Mouse (Mus musculus) embryonic facial prominence, embryonic 13.5 days (tissue): ENCODE measurements around the gene Nme8. TPM values are rescaled to one million over a fixed set of nuclear protein-coding genes. Genes with fewer than 3 reads are reported as not detected.

ENCODE experiments used
- ATAC-seq: fragments of 200-750 bp; cut with Nextera tagmentation; 2 replicates; pipeline ENCODE4 v1.8.0; 2017; ENCODE audit warnings: low read depth; ENCODE audit not compliant: insufficient number of reproducible peaks, insufficient read depth, low FRiP score, low TSS enrichment
- H3K27ac ChIP-seq: fragments of 300-500 bp; sonication (generic); 2 replicates; pipeline ENCODE4 v1.5.1; 2015; ENCODE audit warnings: moderate library complexity, mild to moderate bottlenecking, inconsistent platforms
- H3K27me3 ChIP-seq: fragments of 300-500 bp; sonication (generic); 2 replicates; pipeline ENCODE4 v1.6.1; 2015; ENCODE audit warnings: mild to moderate bottlenecking, inconsistent platforms
- H3K36me3 ChIP-seq: fragments of 300-500 bp; sonication (generic); 2 replicates; pipeline ENCODE4 v1.6.1; 2015; ENCODE audit warnings: mild to moderate bottlenecking, inconsistent platforms
- H3K4me1 ChIP-seq: fragments of 300-500 bp; sonication (generic); 2 replicates; pipeline ENCODE4 v1.6.1; 2015; ENCODE audit warnings: inconsistent platforms
- H3K4me2 ChIP-seq: fragments of 300-500 bp; sonication (generic); 2 replicates; pipeline ENCODE4 v1.6.1; 2015; ENCODE audit warnings: moderate library complexity, mild to moderate bottlenecking, inconsistent platforms
- H3K4me3 ChIP-seq: fragments of 300-500 bp; sonication (generic); 2 replicates; pipeline ENCODE4 v1.5.1; 2015; ENCODE audit warnings: mild to moderate bottlenecking, inconsistent platforms
- H3K9ac ChIP-seq: fragments of 300-500 bp; sonication (generic); 2 replicates; pipeline ENCODE4 v1.6.1; 2015; ENCODE audit warnings: mild to moderate bottlenecking, inconsistent platforms
- H3K9me3 ChIP-seq: fragments of 300-500 bp; sonication (generic); 2 replicates; pipeline ENCODE4 v1.6.1; 2016; ENCODE audit warnings: inconsistent platforms
- WGBS: fragments of 180-500 bp; shearing (Covaris S2); methylation state at CpG from one replicate; pipeline ENCODE4 v1.1.7; 2015; ENCODE audit warnings: mixed read lengths; 5-methylcytosine and 5-hydroxymethylcytosine counted together
- polyA plus RNA-seq: library from polyadenylated mRNA; unstranded; fragments of >200 nt; fragmentation: Nextera tagmentation; extraction: Ambion mirVana; gene quantifications from 2 replicates; pipeline ENCODE4 v1.2.1, GENCODE M21; 2015

The Nme8 gene
- polyA plus RNA-seq, 1 experiment from 2014 or later: not detected

- 75% methylated on average over 4 of the region's 4 CpGs for WGBS
- ATAC-seq: no peak
Measured at GRCm38 (mm10) chr13:19636131-19636530, 61.5 kb downstream of the Nme8 start.

GRCm38 (mm10) chr13:19630768-19631709, 66.6 kb downstream of the Nme8 start:
- Histone ChIP-seq H3K36me3 (no peaks in the 10 kb centered on the region), H3K4me1 (no peaks in the 10 kb centered on the region), H3K4me3 (no peak overlapping the region), H3K9me3 (no peaks in the 10 kb centered on the region), H3K27me3 (no peaks in the 10 kb centered on the region), H3K9ac (no peak overlapping the region), H3K27ac (no peak overlapping the region), H3K4me2 (no peak overlapping the region)
- WGBS: 93% methylated on average over 5 of the region's 5 CpGs
- no peak for ATAC-seq

More at GRCm38 (mm10) chr13:19636131-19636530, 61.5 kb downstream of the Nme8 start:
- H3K4me1 ChIP-seq: no peaks in the 10 kb centered on the region
- no peak overlapping the region for H3K4me3 ChIP-seq
- H3K9me3 ChIP-seq: no peaks in the 10 kb centered on the region
- H3K9ac ChIP-seq: no peak overlapping the region
- no peak overlapping the region for H3K27ac ChIP-seq
- no peak overlapping the region for H3K4me2 ChIP-seq
- no peaks in the 10 kb centered on the region for H3K36me3 ChIP-seq
- H3K27me3 ChIP-seq: no peaks in the 10 kb centered on the region

GRCm38 (mm10) chr13:19626473-19626872, 71.1 kb downstream of the Nme8 start:
- Histone ChIP-seq H3K4me3 (no peak overlapping the region), H3K27me3 (peaks cover 29% of the 10 kb centered on the region), H3K9me3 (no peaks in the 10 kb centered on the region), H3K27ac (no peak overlapping the region), H3K4me1 (peaks cover 15% of the 10 kb centered on the region; the same call in 1 of the 2 replicates), H3K9ac (no peak overlapping the region), H3K36me3 (no peaks in the 10 kb centered on the region), H3K4me2 (no peak overlapping the region)
- ATAC-seq: no peak
- 60% methylated on average over 1 of the region's 1 CpGs for WGBS

GRCm38 (mm10) chr13:19624632-19625320, 72.8 kb downstream of the Nme8 start:
- 0 out of 2 replicates have a peak overlapping the region, but pooled peaks have one; percentile 48 for H3K4me3 ChIP-seq
- whole genome bisulfite sequencing: 82% methylated on average over 11 of the region's 11 CpGs
- peak overlapping the region; percentile 18; the same call in 1 of the 2 replicates for H3K4me2 ChIP-seq
- no peak overlapping the region for H3K9ac ChIP-seq
- H3K9me3 ChIP-seq: no peaks in the 10 kb centered on the region
- H3K27me3 ChIP-seq: peaks cover 37% of the 10 kb centered on the region
- no peaks in the 10 kb centered on the region for H3K36me3 ChIP-seq
- no peak for ATAC-seq
- peaks cover 15% of the 10 kb centered on the region; the same call in 1 of the 2 replicates for H3K4me1 ChIP-seq
- H3K27ac ChIP-seq: no peak overlapping the region

- Histone ChIP-seq H3K4me3 (peak overlapping the region; percentile 48), H3K36me3 (no peaks in the 10 kb centered on the region), H3K4me1 (peaks cover 15% of the 10 kb centered on the region; the same call in 1 of the 2 replicates), H3K9me3 (no peaks in the 10 kb centered on the region), H3K27me3 (peaks cover 37% of the 10 kb centered on the region), H3K9ac (peak overlapping the region; percentile 71), H3K27ac (no peak overlapping the region), H3K4me2 (peak overlapping the region; percentile 88)
- ATAC-seq: no peak
- 23% methylated on average over 30 of the region's 30 CpGs for WGBS
Measured at GRCm38 (mm10) chr13:19623228-19623905, 74.2 kb downstream of the Nme8 start.

GRCm38 (mm10) chr13:19622573-19623227, 74.9 kb downstream of the Nme8 start, which contains the start of gene Sfrp4:
TSS of gene Sfrp4 (plus strand) at chr13:19623104.
- peak within 1 kb of the TSS; percentile 88 for H3K4me2 ChIP-seq

GRCm38 (mm10) chr13:19619216-19619927, 78.2 kb downstream of the Nme8 start, which contains the start of gene Epdr1:
TSS of gene Epdr1 (minus strand) at chr13:19619927.
- H3K4me1 ChIP-seq: peaks cover 15% of the 10 kb centered on the region; the same call in 1 of the 2 replicates
- H3K9ac ChIP-seq: peak within 1 kb of the TSS; percentile 91
- H3K36me3 ChIP-seq: no peaks in the 10 kb centered on the region
- H3K27ac ChIP-seq: peak within 1 kb of the TSS; percentile 82
- ATAC-seq: peak; percentile 68; the same call in 1 of the 2 replicates
- peak within 1 kb of the TSS; percentile 87 for H3K4me2 ChIP-seq
- H3K4me3 ChIP-seq: peak within 1 kb of the TSS; percentile 79
- whole genome bisulfite sequencing: under 1% methylated on average over 43 of the region's 46 CpGs
- peaks cover 33% of the 10 kb centered on the region for H3K27me3 ChIP-seq
- no peaks in the 10 kb centered on the region for H3K9me3 ChIP-seq

More at GRCm38 (mm10) chr13:19622573-19623227, 74.9 kb downstream of the Nme8 start, which contains the start of gene Sfrp4:
- Histone ChIP-seq H3K27ac (no peak within 1 kb of the TSS), H3K36me3 (no peaks in the 10 kb centered on the region), H3K9ac (peak within 1 kb of the TSS; percentile 71), H3K4me1 (peaks cover 15% of the 10 kb centered on the region; the same call in 1 of the 2 replicates), H3K4me3 (peak within 1 kb of the TSS; percentile 48), H3K9me3 (no peaks in the 10 kb centered on the region), H3K27me3 (peaks cover 37% of the 10 kb centered on the region)
- ATAC-seq: no peak
- WGBS: 4% methylated on average over 25 of the region's 25 CpGs

GRCm38 (mm10) chr13:19618841-19619215, 78.8 kb downstream of the Nme8 start:
- 8% methylated on average over 5 of the region's 5 CpGs for WGBS
- peak overlapping the region; percentile 87 for H3K4me2 ChIP-seq
- peaks cover 18% of the 10 kb centered on the region for H3K4me1 ChIP-seq
- H3K36me3 ChIP-seq: no peaks in the 10 kb centered on the region
- peaks cover 27% of the 10 kb centered on the region for H3K27me3 ChIP-seq
- peak overlapping the region; percentile 91 for H3K9ac ChIP-seq
- H3K9me3 ChIP-seq: no peaks in the 10 kb centered on the region
- H3K27ac ChIP-seq: peak overlapping the region; percentile 82; the same call in 1 of the 2 replicates
- no peak for ATAC-seq
- H3K4me3 ChIP-seq: peak overlapping the region; percentile 79

GRCm38 (mm10) chr13:19618081-19618480, 79.5 kb downstream of the Nme8 start:
- Histone ChIP-seq H3K9me3 (no peaks in the 10 kb centered on the region), H3K36me3 (no peaks in the 10 kb centered on the region), H3K4me1 (peaks cover 13% of the 10 kb centered on the region), H3K27me3 (peaks cover 20% of the 10 kb centered on the region), H3K9ac (no peak overlapping the region), H3K27ac (no peak overlapping the region), H3K4me3 (no peak overlapping the region), H3K4me2 (peak overlapping the region; percentile 87)
- ATAC-seq: no peak
- WGBS: 94% methylated on average over 4 of the region's 4 CpGs

- H3K27ac ChIP-seq: no peak overlapping the region
Measured at GRCm38 (mm10) chr13:19614311-19614710, 83.3 kb downstream of the Nme8 start.

More at GRCm38 (mm10) chr13:19614311-19614710, 83.3 kb downstream of the Nme8 start:
- Histone ChIP-seq H3K4me3 (no peak overlapping the region), H3K9me3 (no peaks in the 10 kb centered on the region), H3K27me3 (no peaks in the 10 kb centered on the region), H3K36me3 (no peaks in the 10 kb centered on the region), H3K4me2 (no peak overlapping the region), H3K4me1 (peaks cover 5% of the 10 kb centered on the region), H3K9ac (no peak overlapping the region)
- no peak for ATAC-seq
- WGBS: 87% methylated on average over 1 of the region's 1 CpGs
